Mouse (Mus musculus) hindbrain, embryonic 10.5 days (tissue): ENCODE results near the gene Serpinb1c. TPM values are rescaled to one million over a fixed set of nuclear protein-coding genes. Genes with fewer than 3 reads are reported as not detected.

Experiments used
- DNase-seq: peaks from one replicate; pipeline ENCODE4 v3.0.0-alpha.2; 2017; ENCODE audit warnings: low spot score
- H3K27ac ChIP-seq: fragments of 300-500 bp; sonication (generic); 2 replicates; pipeline ENCODE4 v1.5.1; 2016; ENCODE audit warnings: mild to moderate bottlenecking, moderate library complexity
- H3K27me3 ChIP-seq: fragments of 300-500 bp; sonication (generic); 2 replicates; pipeline ENCODE4 v1.6.1; 2016; ENCODE audit warnings: mild to moderate bottlenecking; ENCODE audit not compliant: poor library complexity, insufficient read depth, severe bottlenecking
- H3K36me3 ChIP-seq: fragments of 300-500 bp; sonication (generic); 2 replicates; pipeline ENCODE4 v1.6.1; 2016; ENCODE audit warnings: mild to moderate bottlenecking, moderate library complexity
- H3K4me1 ChIP-seq: fragments of 300-500 bp; sonication (generic); replicated peaks from 2 replicates; pipeline ENCODE4 v1.6.1; 2016; ENCODE audit warnings: mild to moderate bottlenecking
- H3K4me3 ChIP-seq: fragments of 300-500 bp; sonication (generic); 2 replicates; pipeline ENCODE4 v1.5.1; 2016; ENCODE audit warnings: mild to moderate bottlenecking, moderate library complexity
- H3K9me3 ChIP-seq: fragments of 300-500 bp; sonication (generic); 2 replicates; pipeline ENCODE4 v1.6.1; 2016; ENCODE audit warnings: mild to moderate bottlenecking, moderate library complexity
- whole genome bisulfite sequencing: fragments of 180-500 bp; shearing (Covaris S2); methylation state at CpG from one replicate; pipeline ENCODE4 v1.1.7; 2016; 5-methylcytosine and 5-hydroxymethylcytosine counted together
- polyA plus RNA-seq: library from polyadenylated mRNA; unstranded; fragments of >200 nt; fragmentation: Nextera tagmentation; extraction: Ambion mirVana; gene quantifications from 2 replicates; pipeline ENCODE4 v1.2.1, GENCODE M21; 2016

The Serpinb1c gene
- polyA plus RNA-seq, 1 experiment from 2014 or later = not detected

DNA sequence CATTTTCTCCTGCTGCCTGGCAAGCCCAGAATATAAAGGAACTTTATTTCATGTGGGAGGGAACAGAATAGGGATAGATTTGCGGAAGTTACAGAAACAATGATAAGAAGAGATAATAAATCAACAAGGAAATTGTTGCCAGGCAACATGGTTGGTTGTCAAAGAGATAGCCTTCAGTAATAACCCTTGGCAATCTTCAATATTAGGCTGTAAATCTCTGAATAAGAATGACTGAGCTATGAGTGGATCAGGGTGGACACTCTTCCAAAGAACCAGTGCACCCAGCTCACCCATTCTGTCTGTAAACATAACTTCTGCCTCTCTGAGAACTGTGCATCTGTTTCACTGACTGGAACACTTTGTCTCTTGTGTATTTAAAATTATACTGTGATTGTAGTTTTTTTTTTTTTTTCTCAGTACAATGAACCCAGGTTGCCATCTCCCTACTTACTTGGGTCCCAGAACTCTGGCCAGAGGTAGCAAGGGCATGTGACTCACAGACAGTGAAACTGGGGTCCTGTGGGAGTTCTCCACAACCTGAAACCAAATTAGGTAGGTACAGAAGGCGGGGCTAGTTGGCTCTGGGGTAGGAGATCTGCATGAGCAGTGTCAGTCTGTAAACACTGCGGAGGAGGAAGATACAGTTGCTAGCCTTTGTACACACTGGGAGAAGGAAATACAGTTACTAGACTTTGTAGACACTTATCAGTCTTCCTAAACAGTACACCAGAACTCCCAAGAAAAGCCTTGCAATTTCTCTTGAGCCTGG lies 66.3 kb downstream of the Serpinb1c start:
- Histone ChIP-seq H3K4me3 (no peak overlapping the region), H3K4me1 (no peaks in the 10 kb centered on the region), H3K27me3 (no peaks in the 10 kb centered on the region), H3K36me3 (no peaks in the 10 kb centered on the region), H3K27ac (no peak overlapping the region), H3K9me3 (no peaks in the 10 kb centered on the region)
- DNase-seq = no peak
- WGBS = 85% methylated on average over 3 of the region's 3 CpGs

Other genes starting within 250 kb of the Serpinb1c start
- gene Mylk4, start 114.3 kb downstream of the Serpinb1c start, polyA plus RNA-seq = not detected in 2 replicates
- gene Wrnip1, start 96.2 kb downstream of the Serpinb1c start, polyA plus RNA-seq = 16.8 and 19.4 TPM in 2 replicates
- gene D930007J09Rik, start 95.4 kb downstream of the Serpinb1c start, polyA plus RNA-seq = not detected in 2 replicates
- gene Serpinb1a, start 47.0 kb downstream of the Serpinb1c start, polyA plus RNA-seq = 0.32 and 0.85 TPM in 2 replicates
- gene Serpinb6b, start 67.0 kb upstream of the Serpinb1c start, polyA plus RNA-seq = 1.2 and 1.8 TPM in 2 replicates
- 0.75 and 0.84 TPM in 2 replicates for gene Serpinb9, start 105.0 kb upstream of the Serpinb1c start, polyA plus RNA-seq
- gene Serpinb9b, start 129.2 kb upstream of the Serpinb1c start, polyA plus RNA-seq = 0.07 and 0.21 TPM in 2 replicates
- gene Serpinb1b, start 180.4 kb upstream of the Serpinb1c start, polyA plus RNA-seq = 0.54 and 3.5 TPM in 2 replicates